Mouse (Mus musculus): ENCODE measurements around the gene Lsm12. TPM values are rescaled to one million over a fixed set of nuclear protein-coding genes. Genes with fewer than 3 reads are reported as not detected.
A peak's percentile ranks its signal among the peaks of the same experiment; 100 is the strongest.

Gene Lsm12
- polyA plus RNA-seq, 1 experiment from 2014 or later, result 93.2 TPM

DNA sequence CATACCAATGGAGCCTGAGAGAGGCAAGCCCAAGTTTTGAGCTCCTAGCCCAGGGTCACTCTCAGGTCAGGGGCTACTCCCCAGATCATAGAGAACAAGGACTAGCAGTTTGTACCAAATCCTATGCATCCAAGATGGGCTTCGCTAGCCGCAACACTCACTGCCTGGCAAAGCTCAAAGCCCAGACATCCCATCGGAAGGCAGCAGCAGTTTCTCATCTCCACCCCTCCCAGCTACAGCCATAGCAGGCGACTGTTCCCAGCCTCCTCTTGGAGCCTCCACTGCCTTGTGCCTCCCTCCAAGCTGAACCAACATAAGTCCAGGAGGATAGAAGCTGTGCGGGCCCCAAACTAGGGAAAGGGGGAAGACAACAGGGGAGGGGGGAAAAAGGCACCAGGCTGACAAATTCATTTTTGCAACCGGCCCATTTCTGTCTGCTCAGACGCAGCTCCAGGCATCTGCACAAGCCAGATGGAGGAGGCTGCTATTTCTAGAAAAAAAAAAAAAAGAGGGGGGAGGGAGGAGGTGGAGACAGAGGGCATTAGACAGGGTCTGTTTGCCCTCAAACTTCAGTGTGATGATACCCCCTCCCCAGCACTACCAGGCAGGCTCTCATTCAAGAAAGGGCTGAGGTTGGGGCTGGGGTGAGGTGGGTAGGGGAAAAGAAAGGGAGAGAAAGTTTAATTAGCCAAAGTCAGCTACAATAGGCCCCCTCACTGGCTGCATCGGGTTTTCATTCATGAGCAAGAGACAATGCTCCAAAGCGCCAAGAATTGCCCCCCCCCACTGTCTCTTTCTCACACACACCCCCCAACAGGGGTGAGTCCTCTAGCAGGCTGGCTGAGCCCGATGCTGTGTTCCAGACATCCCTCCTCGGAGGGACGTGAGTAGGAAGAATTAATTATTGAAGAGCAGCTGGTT is 42.4 kb upstream of the Lsm12 start:
- DNase-seq (peak; percentile 43), ATAC-seq (ENCODE audit: insufficient read depth) (no peak)
- 15% methylated on average over 12 of the region's 12 CpGs for WGBS
- peak overlapping the region; percentile 92 for H3K4me3 ChIP-seq (ENCODE audit: low read depth, low read length)
- H3K4me2 ChIP-seq, result peak overlapping the region; percentile 76
- peaks cover 18% of the 10 kb centered on the region for H3K4me1 ChIP-seq (ENCODE audit: insufficient read depth)
- H3K36me3 ChIP-seq (ENCODE audit: insufficient read depth), result no peaks in the 10 kb centered on the region
- no peaks in the 10 kb centered on the region for H3K27me3 ChIP-seq (ENCODE audit: insufficient read depth, low read length)
- no peak overlapping the region for H3K27ac ChIP-seq (ENCODE audit: low read depth)
- no peaks in the 10 kb centered on the region for H3K9me3 ChIP-seq (ENCODE audit: low read depth, low read length)
- TF ChIP-seq CTCF (IDR thresholded peaks at IDR 0.05; ENCODE audit: low read depth), result no peak
- H3K9ac ChIP-seq, result peak overlapping the region; percentile 32; the same call in 1 of the 2 replicates

GRCm38 (mm10) chr11:102226067-102226978 is 41.2 kb upstream of the Lsm12 start:
- no peak for DNase-seq
- H3K27ac ChIP-seq (ENCODE audit: low read depth), result no peak overlapping the region
- no peaks in the 10 kb centered on the region for H3K9me3 ChIP-seq (ENCODE audit: low read depth, low read length)
- H3K9ac ChIP-seq, result no peak overlapping the region
- H3K36me3 ChIP-seq (ENCODE audit: insufficient read depth), result no peaks in the 10 kb centered on the region
- no peak overlapping the region for H3K4me3 ChIP-seq (ENCODE audit: low read depth, low read length)
- no peaks in the 10 kb centered on the region for H3K27me3 ChIP-seq (ENCODE audit: insufficient read depth, low read length)
- no peak for ATAC-seq (ENCODE audit: insufficient read depth)
- TF ChIP-seq CTCF (IDR thresholded peaks at IDR 0.05; ENCODE audit: low read depth), result no peak
- 65% methylated on average over 12 of the region's 12 CpGs for WGBS
- peaks cover 18% of the 10 kb centered on the region for H3K4me1 ChIP-seq (ENCODE audit: insufficient read depth)
- no peak overlapping the region for H3K4me2 ChIP-seq

DNA sequence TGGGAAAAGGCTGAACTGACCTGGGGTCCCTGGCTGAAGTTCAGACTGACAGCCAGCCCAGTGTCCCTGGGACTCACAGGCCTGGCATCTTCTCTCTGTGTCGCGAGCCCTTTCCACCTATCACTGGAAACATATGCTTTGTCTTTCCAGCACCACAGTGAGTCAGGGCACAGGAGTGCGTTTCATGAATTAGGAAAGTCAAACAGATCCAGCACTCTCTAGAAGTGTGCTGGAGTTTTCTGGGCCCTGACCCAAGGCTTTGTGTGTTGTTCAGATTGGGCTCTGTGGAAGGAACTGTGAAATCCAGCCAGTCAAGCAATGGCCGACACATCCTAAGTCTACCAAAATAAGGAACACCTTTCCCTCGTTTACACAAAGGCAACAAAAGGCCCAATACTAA is 40.1 kb upstream of the Lsm12 start:
- ATAC-seq (ENCODE audit: insufficient read depth) (no peak), DNase-seq (no peak)
- TF ChIP-seq CTCF (IDR thresholded peaks at IDR 0.05; ENCODE audit: low read depth), result no peak
- Histone ChIP-seq H3K27me3 (ENCODE audit: insufficient read depth, low read length) (no peaks in the 10 kb centered on the region), H3K4me3 (ENCODE audit: low read depth, low read length) (no peak overlapping the region), H3K9me3 (ENCODE audit: low read depth, low read length) (no peaks in the 10 kb centered on the region), H3K9ac (0 out of 2 replicates have a peak overlapping the region, but pooled peaks have one; percentile 32), H3K36me3 (ENCODE audit: insufficient read depth) (no peaks in the 10 kb centered on the region), H3K27ac (ENCODE audit: low read depth) (0 out of 2 replicates have a peak overlapping the region, but pooled peaks have one; percentile 24), H3K4me1 (ENCODE audit: insufficient read depth) (peaks cover 18% of the 10 kb centered on the region), H3K4me2 (peak overlapping the region; percentile 59)
- WGBS, result 54% methylated on average over 5 of the region's 5 CpGs

DNA sequence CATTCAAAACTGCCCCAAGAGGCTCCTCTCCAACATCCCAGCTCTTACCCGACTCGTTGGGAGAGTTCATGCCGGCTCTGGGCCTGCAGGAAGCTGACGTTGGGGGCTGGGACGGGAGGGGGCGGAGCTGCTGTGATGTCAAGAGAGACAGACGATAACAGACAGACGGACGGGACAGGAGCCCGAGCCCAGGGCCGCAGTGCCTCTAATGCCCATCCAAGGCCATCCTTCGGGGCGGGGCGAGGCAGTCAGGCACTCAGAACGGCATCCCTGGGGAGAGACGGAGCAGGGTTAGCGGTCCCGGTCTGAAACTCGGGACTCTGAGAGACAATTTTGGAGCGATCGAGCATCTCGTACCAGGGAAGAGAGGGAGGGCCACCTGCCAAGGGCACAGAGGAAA is 39.6 kb upstream of the Lsm12 start:
- no peak for ATAC-seq (ENCODE audit: insufficient read depth)
- H3K4me2 ChIP-seq, result peak overlapping the region; percentile 59
- no peaks in the 10 kb centered on the region for H3K36me3 ChIP-seq (ENCODE audit: insufficient read depth)
- no peak for TF ChIP-seq CTCF (IDR thresholded peaks at IDR 0.05; ENCODE audit: low read depth)
- H3K9me3 ChIP-seq (ENCODE audit: low read depth, low read length), result no peaks in the 10 kb centered on the region
- peak; percentile 44 for DNase-seq
- peak overlapping the region; percentile 32 for H3K9ac ChIP-seq
- H3K4me3 ChIP-seq (ENCODE audit: low read depth, low read length), result peak overlapping the region; percentile 15; the same call in 1 of the 2 replicates
- peaks cover 23% of the 10 kb centered on the region for H3K4me1 ChIP-seq (ENCODE audit: insufficient read depth)
- H3K27ac ChIP-seq (ENCODE audit: low read depth), result no peak overlapping the region
- no peaks in the 10 kb centered on the region for H3K27me3 ChIP-seq (ENCODE audit: insufficient read depth, low read length)
- 7% methylated on average over 22 of the region's 22 CpGs for WGBS

DNA sequence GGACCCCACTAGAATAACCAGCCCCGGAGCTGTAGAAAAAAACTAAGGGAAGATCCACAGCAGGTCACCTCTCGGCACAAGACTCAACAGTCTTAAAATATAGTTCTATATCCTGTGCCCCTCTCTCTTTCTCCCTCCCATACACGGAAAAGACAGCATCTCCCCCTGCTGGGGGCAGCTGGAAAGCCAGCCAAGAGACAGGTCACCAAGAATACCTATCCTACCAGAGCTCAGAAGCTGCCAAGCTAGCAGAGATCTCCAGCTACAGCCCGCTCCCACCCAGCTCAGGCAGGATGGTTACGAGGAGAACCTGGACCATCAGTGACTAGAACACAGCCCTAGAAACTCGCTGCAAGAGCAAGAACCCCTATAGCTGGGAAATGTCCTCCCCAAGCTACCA is 38.1 kb upstream of the Lsm12 start:
- Histone ChIP-seq H3K27ac (ENCODE audit: low read depth) (no peak overlapping the region), H3K9me3 (ENCODE audit: low read depth, low read length) (no peaks in the 10 kb centered on the region), H3K36me3 (ENCODE audit: insufficient read depth) (no peaks in the 10 kb centered on the region), H3K27me3 (ENCODE audit: insufficient read depth, low read length) (no peaks in the 10 kb centered on the region), H3K4me3 (ENCODE audit: low read depth, low read length) (no peak overlapping the region), H3K4me2 (no peak overlapping the region), H3K9ac (no peak overlapping the region), H3K4me1 (ENCODE audit: insufficient read depth) (peaks cover 35% of the 10 kb centered on the region)
- DNase-seq (peak; percentile 89), ATAC-seq (ENCODE audit: insufficient read depth) (no peak)
- peak; percentile 84 for TF ChIP-seq CTCF (IDR thresholded peaks at IDR 0.05; ENCODE audit: low read depth)
- 26% methylated on average over 6 of the region's 6 CpGs for WGBS

- no peaks in the 10 kb centered on the region for H3K27me3 ChIP-seq (ENCODE audit: insufficient read depth, low read length)
Observed at GRCm38 (mm10) chr11:102221954-102222351, 36.9 kb upstream of the Lsm12 start.

More at GRCm38 (mm10) chr11:102221954-102222351, 36.9 kb upstream of the Lsm12 start:
- no peaks in the 10 kb centered on the region for H3K9me3 ChIP-seq (ENCODE audit: low read depth, low read length)
- peaks cover 39% of the 10 kb centered on the region for H3K4me1 ChIP-seq (ENCODE audit: insufficient read depth)
- no peak overlapping the region for H3K4me2 ChIP-seq
- ATAC-seq (ENCODE audit: insufficient read depth) (no peak), DNase-seq (no peak)
- no peak overlapping the region for H3K9ac ChIP-seq
- no peak for TF ChIP-seq CTCF (IDR thresholded peaks at IDR 0.05; ENCODE audit: low read depth)
- WGBS, result 65% methylated on average over 8 of the region's 8 CpGs
- H3K27ac ChIP-seq (ENCODE audit: low read depth), result no peak overlapping the region
- H3K36me3 ChIP-seq (ENCODE audit: insufficient read depth), result no peaks in the 10 kb centered on the region
- H3K4me3 ChIP-seq (ENCODE audit: low read depth, low read length), result no peak overlapping the region

Data from lung, embryonic 14.5 days (tissue).